Mouse (Mus musculus): Measurements from ENCODE around the gene Polr1a.

DNA sequence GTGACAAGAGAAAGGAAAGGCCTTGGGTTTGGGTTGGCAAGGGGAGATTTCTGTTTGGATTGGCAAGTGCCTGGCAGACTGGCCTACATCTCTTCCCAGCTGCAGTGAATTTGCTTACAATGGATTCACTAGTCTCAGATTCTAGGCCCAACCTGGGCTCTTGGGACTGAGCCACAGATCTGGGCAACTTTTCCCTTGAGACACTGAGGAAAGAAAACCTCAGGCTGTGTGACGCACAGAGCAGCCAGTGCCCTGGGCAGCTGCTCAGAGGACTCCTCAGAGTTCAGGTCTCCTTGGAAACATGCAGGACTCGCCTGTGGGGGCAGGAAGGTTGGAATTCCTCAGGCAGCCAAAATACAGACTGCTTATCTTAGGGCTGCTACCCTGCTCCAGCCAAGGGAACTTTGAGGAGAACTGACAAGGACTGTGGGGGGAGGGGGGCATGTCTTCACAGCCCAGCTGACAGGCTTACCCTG lies 25.3 kb downstream of the Polr1a start:
- TF ChIP-seq CTCF (IDR thresholded peaks at IDR 0.05; ENCODE audit: low read depth, low read length) = no peak
- TF ChIP-seq EP300 (IDR thresholded peaks at IDR 0.05; ENCODE audit: insufficient read depth, low read depth, low read length) = no peak

Data from ES-Bruce4 (cell line).